Mouse (Mus musculus): ENCODE results near the gene Adam33. TPM values are rescaled to one million over a fixed set of nuclear protein-coding genes. Genes with fewer than 3 reads are reported as not detected.
A peak's percentile ranks its signal among the peaks of the same experiment; 100 is the strongest.
"Not testable (repeated sequence)": the region's sequence is repeated elsewhere in the genome, so short reads cannot be mapped to it uniquely, and the experiment has no call there.

Gene Adam33
- polyA plus RNA-seq, 1 experiment from 2014 or later, result 10.3 TPM

- 27% methylated on average over 17 of the region's 17 CpGs for WGBS
- H3K9ac ChIP-seq (ENCODE audit: low read length), result no peak overlapping the region
- H3K4me3 ChIP-seq (ENCODE audit: control insufficient read depth in 1 of 2, insufficient read depth in 1 of 2, low read depth in 1 of 2, low read length in 2 of 2), result no peak overlapping the region
- H3K27me3 ChIP-seq (ENCODE audit: control insufficient read depth, insufficient read depth, low read length), result peaks cover 42% of the 10 kb centered on the region
- peaks cover 7 to 17% of the 10 kb centered on the region in 2 experiments for H3K4me1 ChIP-seq (ENCODE audit: control insufficient read depth in 2 of 2, insufficient read depth in 2 of 2, low read length in 2 of 2)
- no peak overlapping the region for H3K4me2 ChIP-seq (ENCODE audit: low read length)
- no peaks in the 10 kb centered on the region for H3K36me3 ChIP-seq (ENCODE audit: control insufficient read depth, insufficient read depth, low read length)
- H3K27ac ChIP-seq (replicated peaks in 1 of 2; ENCODE audit: control insufficient read depth in 1 of 2, insufficient read depth in 1 of 2, low read depth in 2 of 2, low read length in 2 of 2), result no peak overlapping the region
- peak; percentile 40 for ATAC-seq (ENCODE audit: insufficient number of reproducible peaks, insufficient read depth, low FRiP score, low read depth)
- H3K9me3 ChIP-seq (ENCODE audit: control insufficient read depth, low read length), result peaks cover 12% of the 10 kb centered on the region
Observed at GRCm38 (mm10) chr2:131037226-131037990, 26.2 kb downstream of the Adam33 start.

GRCm38 (mm10) chr2:131036757-131037156 lies 26.9 kb downstream of the Adam33 start:
- H3K9ac ChIP-seq (ENCODE audit: low read length), result no peak overlapping the region
- peaks cover 36% of the 10 kb centered on the region for H3K27me3 ChIP-seq (ENCODE audit: control insufficient read depth, insufficient read depth, low read length)
- no peak overlapping the region for H3K4me3 ChIP-seq (ENCODE audit: control insufficient read depth in 1 of 2, insufficient read depth in 1 of 2, low read depth in 1 of 2, low read length in 2 of 2)
- peaks cover 7 to 17% of the 10 kb centered on the region in 2 experiments for H3K4me1 ChIP-seq (ENCODE audit: control insufficient read depth in 2 of 2, insufficient read depth in 2 of 2, low read length in 2 of 2)
- peaks cover 12% of the 10 kb centered on the region for H3K9me3 ChIP-seq (ENCODE audit: control insufficient read depth, low read length)
- H3K27ac ChIP-seq (replicated peaks in 1 of 2; ENCODE audit: control insufficient read depth in 1 of 2, insufficient read depth in 1 of 2, low read depth in 2 of 2, low read length in 2 of 2), result no peak overlapping the region
- no peak overlapping the region for H3K4me2 ChIP-seq (ENCODE audit: low read length)
- ATAC-seq (ENCODE audit: insufficient number of reproducible peaks, insufficient read depth, low FRiP score, low read depth), result no peak
- no peaks in the 10 kb centered on the region for H3K36me3 ChIP-seq (ENCODE audit: control insufficient read depth, insufficient read depth, low read length)

- 83% methylated on average over 2 of the region's 2 CpGs for WGBS
- ATAC-seq (ENCODE audit: insufficient number of reproducible peaks, insufficient read depth, low FRiP score, low read depth), result no peak
- no peak overlapping the region for H3K4me2 ChIP-seq (ENCODE audit: low read length)
- peaks cover 31% of the 10 kb centered on the region for H3K27me3 ChIP-seq (ENCODE audit: control insufficient read depth, insufficient read depth, low read length)
- H3K9ac ChIP-seq (ENCODE audit: low read length), result no peak overlapping the region
- no peak overlapping the region for H3K27ac ChIP-seq (replicated peaks in 1 of 2; ENCODE audit: control insufficient read depth in 1 of 2, insufficient read depth in 1 of 2, low read depth in 2 of 2, low read length in 2 of 2)
- no peak overlapping the region for H3K4me3 ChIP-seq (ENCODE audit: control insufficient read depth in 1 of 2, insufficient read depth in 1 of 2, low read depth in 1 of 2, low read length in 2 of 2)
- peaks cover 12% of the 10 kb centered on the region for H3K9me3 ChIP-seq (ENCODE audit: control insufficient read depth, low read length)
- peaks cover 7 to 13% of the 10 kb centered on the region in 2 experiments for H3K4me1 ChIP-seq (ENCODE audit: control insufficient read depth in 2 of 2, insufficient read depth in 2 of 2, low read length in 2 of 2)
- no peaks in the 10 kb centered on the region for H3K36me3 ChIP-seq (ENCODE audit: control insufficient read depth, insufficient read depth, low read length)
Observed at GRCm38 (mm10) chr2:131036343-131036742, 27.3 kb downstream of the Adam33 start.

GRCm38 (mm10) chr2:131031406-131031805 lies 32.2 kb downstream of the Adam33 start:
- not testable (repeated sequence) for H3K36me3 ChIP-seq (ENCODE audit: control insufficient read depth, insufficient read depth, low read length); H3K4me2 ChIP-seq (ENCODE audit: low read length); H3K9ac ChIP-seq (ENCODE audit: low read length); H3K27me3 ChIP-seq (ENCODE audit: control insufficient read depth, insufficient read depth, low read length); H3K27ac ChIP-seq (replicated peaks in 1 of 2; ENCODE audit: control insufficient read depth in 1 of 2, insufficient read depth in 1 of 2, low read depth in 2 of 2, low read length in 2 of 2); ATAC-seq (ENCODE audit: insufficient number of reproducible peaks, insufficient read depth, low FRiP score, low read depth); H3K4me3 ChIP-seq (ENCODE audit: control insufficient read depth in 1 of 2, insufficient read depth in 1 of 2, low read depth in 1 of 2, low read length in 2 of 2)
- peaks cover 12% of the 10 kb centered on the region for H3K9me3 ChIP-seq (ENCODE audit: control insufficient read depth, low read length)
- peaks cover 2 to 11% of the 10 kb centered on the region in 2 experiments; a peak in 2 of 4 replicates for H3K4me1 ChIP-seq (ENCODE audit: control insufficient read depth in 2 of 2, insufficient read depth in 2 of 2, low read length in 2 of 2)
- 16% methylated on average over 1 of the region's 1 CpGs for WGBS

- Histone ChIP-seq H3K4me2 (ENCODE audit: low read length) (no peak overlapping the region), H3K36me3 (ENCODE audit: control insufficient read depth, insufficient read depth, low read length) (peaks cover 13% of the 10 kb centered on the region; the same call in 1 of the 2 replicates), H3K27ac (replicated peaks in 1 of 2; ENCODE audit: control insufficient read depth in 1 of 2, insufficient read depth in 1 of 2, low read depth in 2 of 2, low read length in 2 of 2) (no peak overlapping the region), H3K9me3 (ENCODE audit: control insufficient read depth, low read length) (peaks cover 12% of the 10 kb centered on the region), H3K27me3 (ENCODE audit: control insufficient read depth, insufficient read depth, low read length) (no peaks in the 10 kb centered on the region; the same call in 1 of the 2 replicates), H3K4me1 (ENCODE audit: control insufficient read depth in 2 of 2, insufficient read depth in 2 of 2, low read length in 2 of 2) (peaks cover 2 to 11% of the 10 kb centered on the region in 2 experiments; a peak in 2 of 4 replicates), H3K4me3 (ENCODE audit: control insufficient read depth in 1 of 2, insufficient read depth in 1 of 2, low read depth in 1 of 2, low read length in 2 of 2) (no peak overlapping the region), H3K9ac (ENCODE audit: low read length) (no peak overlapping the region)
- no peak for ATAC-seq (ENCODE audit: insufficient number of reproducible peaks, insufficient read depth, low FRiP score, low read depth)
- WGBS, result 84% methylated on average over 1 of the region's 1 CpGs
Observed at GRCm38 (mm10) chr2:131030998-131031397, 32.6 kb downstream of the Adam33 start.

- no peak overlapping the region for H3K27ac ChIP-seq (replicated peaks in 1 of 2; ENCODE audit: control insufficient read depth in 1 of 2, insufficient read depth in 1 of 2, low read depth in 2 of 2, low read length in 2 of 2)
- no peak overlapping the region for H3K4me2 ChIP-seq (ENCODE audit: low read length)
- WGBS, result 87% methylated on average over 2 of the region's 2 CpGs
- H3K9ac ChIP-seq (ENCODE audit: low read length), result no peak overlapping the region
- H3K27me3 ChIP-seq (ENCODE audit: control insufficient read depth, insufficient read depth, low read length), result no peaks in the 10 kb centered on the region
- peaks cover 12% of the 10 kb centered on the region for H3K9me3 ChIP-seq (ENCODE audit: control insufficient read depth, low read length)
- peaks cover 2 to 11% of the 10 kb centered on the region in 2 experiments; a peak in 2 of 4 replicates for H3K4me1 ChIP-seq (ENCODE audit: control insufficient read depth in 2 of 2, insufficient read depth in 2 of 2, low read length in 2 of 2)
- no peak overlapping the region for H3K4me3 ChIP-seq (ENCODE audit: control insufficient read depth in 1 of 2, insufficient read depth in 1 of 2, low read depth in 1 of 2, low read length in 2 of 2)
- peaks cover 18% of the 10 kb centered on the region; the same call in 1 of the 2 replicates for H3K36me3 ChIP-seq (ENCODE audit: control insufficient read depth, insufficient read depth, low read length)
- ATAC-seq (ENCODE audit: insufficient number of reproducible peaks, insufficient read depth, low FRiP score, low read depth), result no peak
Observed at GRCm38 (mm10) chr2:131030561-131030960, 33.1 kb downstream of the Adam33 start.

GRCm38 (mm10) chr2:131029065-131029935 lies 34.3 kb downstream of the Adam33 start:
- H3K4me2 ChIP-seq (ENCODE audit: low read length), result no peak overlapping the region
- peak overlapping the region; percentile 53 to 71 for H3K27ac ChIP-seq (replicated peaks in 1 of 2; ENCODE audit: control insufficient read depth in 1 of 2, insufficient read depth in 1 of 2, low read depth in 2 of 2, low read length in 2 of 2)
- ATAC-seq (ENCODE audit: insufficient number of reproducible peaks, insufficient read depth, low FRiP score, low read depth), result peak; percentile 69
- no peak overlapping the region for H3K4me3 ChIP-seq (ENCODE audit: control insufficient read depth in 1 of 2, insufficient read depth in 1 of 2, low read depth in 1 of 2, low read length in 2 of 2)
- H3K4me1 ChIP-seq (ENCODE audit: control insufficient read depth in 2 of 2, insufficient read depth in 2 of 2, low read length in 2 of 2), result peaks cover 2 to 11% of the 10 kb centered on the region in 2 experiments; a peak in 2 of 4 replicates
- H3K36me3 ChIP-seq (ENCODE audit: control insufficient read depth, insufficient read depth, low read length), result peaks cover 21% of the 10 kb centered on the region; the same call in 1 of the 2 replicates
- peaks cover 12% of the 10 kb centered on the region for H3K9me3 ChIP-seq (ENCODE audit: control insufficient read depth, low read length)
- no peak overlapping the region for H3K9ac ChIP-seq (ENCODE audit: low read length)
- no peaks in the 10 kb centered on the region for H3K27me3 ChIP-seq (ENCODE audit: control insufficient read depth, insufficient read depth, low read length)
- 36% methylated on average over 9 of the region's 9 CpGs for WGBS
